Mouse (Mus musculus): ENCODE measurements around the gene Iqcf4. TPM values are rescaled to one million over a fixed set of nuclear protein-coding genes. Genes with fewer than 3 reads are reported as not detected.
"Not testable (repeated sequence)": the region's sequence is repeated elsewhere in the genome, so short reads cannot be mapped to it uniquely, and the experiment has no call there.

The Iqcf4 gene
- polyA plus RNA-seq, 1 experiment from 2014 or later, result not detected

GRCm38 (mm10) chr9:106595402-106595801 lies 24.6 kb upstream of the Iqcf4 start:
- not testable (repeated sequence) for H3K36me3 ChIP-seq (ENCODE audit: control insufficient read depth, insufficient read depth, low read length); DNase-seq (ENCODE audit: low spot score); H3K27ac ChIP-seq (ENCODE audit: low read depth, low read length); H3K4me3 ChIP-seq (ENCODE audit: low read depth, low read length); H3K27me3 ChIP-seq (ENCODE audit: control insufficient read depth, insufficient read depth, low read length); ATAC-seq (ENCODE audit: low FRiP score); H3K9ac ChIP-seq (ENCODE audit: low read depth, low read length); H3K9me3 ChIP-seq (ENCODE audit: control insufficient read depth, low read length); H3K4me1 ChIP-seq (replicated peaks; ENCODE audit: control insufficient read depth, insufficient read depth, low read length); H3K4me2 ChIP-seq (replicated peaks; ENCODE audit: low read depth, low read length)
- 28% methylated on average over 4 of the region's 4 CpGs for WGBS

GRCm38 (mm10) chr9:106592158-106592557 lies 21.4 kb upstream of the Iqcf4 start:
- 89% methylated on average over 5 of the region's 5 CpGs for WGBS
- no peak for DNase-seq (ENCODE audit: low spot score)

GRCm38 (mm10) chr9:106582552-106582951 lies 11.8 kb upstream of the Iqcf4 start:
- no peaks in the 10 kb centered on the region for H3K36me3 ChIP-seq (ENCODE audit: control insufficient read depth, insufficient read depth, low read length)
- WGBS, result 76% methylated on average over 1 of the region's 1 CpGs
- no peak for ATAC-seq (ENCODE audit: low FRiP score)

More at GRCm38 (mm10) chr9:106592158-106592557, 21.4 kb upstream of the Iqcf4 start:
- Histone ChIP-seq H3K4me1 (replicated peaks; ENCODE audit: control insufficient read depth, insufficient read depth, low read length) (no peaks in the 10 kb centered on the region), H3K27ac (ENCODE audit: low read depth, low read length) (no peak overlapping the region), H3K9ac (ENCODE audit: low read depth, low read length) (no peak overlapping the region), H3K4me3 (ENCODE audit: low read depth, low read length) (no peak overlapping the region), H3K4me2 (replicated peaks; ENCODE audit: low read depth, low read length) (no peak overlapping the region), H3K36me3 (ENCODE audit: control insufficient read depth, insufficient read depth, low read length) (no peaks in the 10 kb centered on the region), H3K27me3 (ENCODE audit: control insufficient read depth, insufficient read depth, low read length) (no peaks in the 10 kb centered on the region), H3K9me3 (ENCODE audit: control insufficient read depth, low read length) (no peaks in the 10 kb centered on the region)
- no peak for ATAC-seq (ENCODE audit: low FRiP score)

GRCm38 (mm10) chr9:106580016-106580415 lies 9.2 kb upstream of the Iqcf4 start:
- ATAC-seq (ENCODE audit: low FRiP score), result no peak
- Histone ChIP-seq H3K4me2 (replicated peaks; ENCODE audit: low read depth, low read length) (no peak overlapping the region), H3K4me3 (ENCODE audit: low read depth, low read length) (no peak overlapping the region), H3K4me1 (replicated peaks; ENCODE audit: control insufficient read depth, insufficient read depth, low read length) (no peaks in the 10 kb centered on the region), H3K27ac (ENCODE audit: low read depth, low read length) (no peak overlapping the region), H3K9me3 (ENCODE audit: control insufficient read depth, low read length) (no peaks in the 10 kb centered on the region), H3K9ac (ENCODE audit: low read depth, low read length) (no peak overlapping the region), H3K27me3 (ENCODE audit: control insufficient read depth, insufficient read depth, low read length) (no peaks in the 10 kb centered on the region), H3K36me3 (ENCODE audit: control insufficient read depth, insufficient read depth, low read length) (no peaks in the 10 kb centered on the region)
- DNase-seq (ENCODE audit: low spot score), result no peak
- WGBS, result 87% methylated on average over 7 of the region's 7 CpGs

More at GRCm38 (mm10) chr9:106582552-106582951, 11.8 kb upstream of the Iqcf4 start:
- no peak overlapping the region for H3K9ac ChIP-seq (ENCODE audit: low read depth, low read length)
- no peak overlapping the region for H3K4me2 ChIP-seq (replicated peaks; ENCODE audit: low read depth, low read length)
- H3K4me1 ChIP-seq (replicated peaks; ENCODE audit: control insufficient read depth, insufficient read depth, low read length), result no peaks in the 10 kb centered on the region
- H3K4me3 ChIP-seq (ENCODE audit: low read depth, low read length), result no peak overlapping the region
- no peaks in the 10 kb centered on the region for H3K27me3 ChIP-seq (ENCODE audit: control insufficient read depth, insufficient read depth, low read length)
- no peak overlapping the region for H3K27ac ChIP-seq (ENCODE audit: low read depth, low read length)
- DNase-seq (ENCODE audit: low spot score), result no peak
- H3K9me3 ChIP-seq (ENCODE audit: control insufficient read depth, low read length), result no peaks in the 10 kb centered on the region

GRCm38 (mm10) chr9:106576112-106576511 lies 5.3 kb upstream of the Iqcf4 start:
- H3K9ac ChIP-seq (ENCODE audit: low read depth, low read length), result no peak overlapping the region
- H3K4me3 ChIP-seq (ENCODE audit: low read depth, low read length), result no peak overlapping the region
- H3K9me3 ChIP-seq (ENCODE audit: control insufficient read depth, low read length), result no peaks in the 10 kb centered on the region
- ATAC-seq (ENCODE audit: low FRiP score), result no peak
- no peaks in the 10 kb centered on the region for H3K27me3 ChIP-seq (ENCODE audit: control insufficient read depth, insufficient read depth, low read length)
- 90% methylated on average over 2 of the region's 2 CpGs for WGBS
- no peak for DNase-seq (ENCODE audit: low spot score)
- no peaks in the 10 kb centered on the region for H3K36me3 ChIP-seq (ENCODE audit: control insufficient read depth, insufficient read depth, low read length)
- no peak overlapping the region for H3K4me2 ChIP-seq (replicated peaks; ENCODE audit: low read depth, low read length)
- H3K4me1 ChIP-seq (replicated peaks; ENCODE audit: control insufficient read depth, insufficient read depth, low read length), result no peaks in the 10 kb centered on the region
- no peak overlapping the region for H3K27ac ChIP-seq (ENCODE audit: low read depth, low read length)

- Histone ChIP-seq H3K9ac (ENCODE audit: low read depth, low read length) (no peak overlapping the region), H3K4me3 (ENCODE audit: low read depth, low read length) (no peak overlapping the region), H3K27me3 (ENCODE audit: control insufficient read depth, insufficient read depth, low read length) (no peaks in the 10 kb centered on the region), H3K9me3 (ENCODE audit: control insufficient read depth, low read length) (no peaks in the 10 kb centered on the region), H3K36me3 (ENCODE audit: control insufficient read depth, insufficient read depth, low read length) (no peaks in the 10 kb centered on the region), H3K27ac (ENCODE audit: low read depth, low read length) (no peak overlapping the region), H3K4me2 (replicated peaks; ENCODE audit: low read depth, low read length) (no peak overlapping the region), H3K4me1 (replicated peaks; ENCODE audit: control insufficient read depth, insufficient read depth, low read length) (no peaks in the 10 kb centered on the region)
- no peak for ATAC-seq (ENCODE audit: low FRiP score)
- 93% methylated on average over 5 of the region's 5 CpGs for WGBS
- no peak for DNase-seq (ENCODE audit: low spot score)
Observed at GRCm38 (mm10) chr9:106573366-106573765, 2.6 kb upstream of the Iqcf4 start.

- no peak overlapping the region for H3K4me3 ChIP-seq (ENCODE audit: low read depth, low read length)
- ATAC-seq (ENCODE audit: low FRiP score), result no peak
- 98% methylated on average over 2 of the region's 2 CpGs for WGBS
- H3K9me3 ChIP-seq (ENCODE audit: control insufficient read depth, low read length), result no peaks in the 10 kb centered on the region
- no peaks in the 10 kb centered on the region for H3K27me3 ChIP-seq (ENCODE audit: control insufficient read depth, insufficient read depth, low read length)
- H3K27ac ChIP-seq (ENCODE audit: low read depth, low read length), result no peak overlapping the region
- DNase-seq (ENCODE audit: low spot score), result no peak
- H3K4me1 ChIP-seq (replicated peaks; ENCODE audit: control insufficient read depth, insufficient read depth, low read length), result no peaks in the 10 kb centered on the region
- no peak overlapping the region for H3K9ac ChIP-seq (ENCODE audit: low read depth, low read length)
- no peaks in the 10 kb centered on the region for H3K36me3 ChIP-seq (ENCODE audit: control insufficient read depth, insufficient read depth, low read length)
- no peak overlapping the region for H3K4me2 ChIP-seq (replicated peaks; ENCODE audit: low read depth, low read length)
Observed at GRCm38 (mm10) chr9:106572186-106572585, 1.4 kb upstream of the Iqcf4 start.

GRCm38 (mm10) chr9:106566437-106566836 lies 4.4 kb downstream of the Iqcf4 start:
- ATAC-seq (ENCODE audit: low FRiP score), result no peak
- H3K36me3 ChIP-seq (ENCODE audit: control insufficient read depth, insufficient read depth, low read length), result no peaks in the 10 kb centered on the region
- H3K4me3 ChIP-seq (ENCODE audit: low read depth, low read length), result no peak overlapping the region
- H3K4me1 ChIP-seq (replicated peaks; ENCODE audit: control insufficient read depth, insufficient read depth, low read length), result no peaks in the 10 kb centered on the region
- H3K4me2 ChIP-seq (replicated peaks; ENCODE audit: low read depth, low read length), result no peak overlapping the region
- no peak for DNase-seq (ENCODE audit: low spot score)
- H3K9ac ChIP-seq (ENCODE audit: low read depth, low read length), result no peak overlapping the region
- no peak overlapping the region for H3K27ac ChIP-seq (ENCODE audit: low read depth, low read length)
- no peaks in the 10 kb centered on the region for H3K27me3 ChIP-seq (ENCODE audit: control insufficient read depth, insufficient read depth, low read length)
- 61% methylated on average over 11 of the region's 11 CpGs for WGBS
- H3K9me3 ChIP-seq (ENCODE audit: control insufficient read depth, low read length), result no peaks in the 10 kb centered on the region

- 83% methylated on average over 8 of the region's 8 CpGs for WGBS
- Histone ChIP-seq H3K27ac (ENCODE audit: low read depth, low read length) (no peak overlapping the region), H3K9ac (ENCODE audit: low read depth, low read length) (no peak overlapping the region), H3K4me3 (ENCODE audit: low read depth, low read length) (no peak overlapping the region), H3K9me3 (ENCODE audit: control insufficient read depth, low read length) (no peaks in the 10 kb centered on the region), H3K4me1 (replicated peaks; ENCODE audit: control insufficient read depth, insufficient read depth, low read length) (no peaks in the 10 kb centered on the region), H3K4me2 (replicated peaks; ENCODE audit: low read depth, low read length) (no peak overlapping the region), H3K27me3 (ENCODE audit: control insufficient read depth, insufficient read depth, low read length) (no peaks in the 10 kb centered on the region), H3K36me3 (ENCODE audit: control insufficient read depth, insufficient read depth, low read length) (no peaks in the 10 kb centered on the region)
- DNase-seq (ENCODE audit: low spot score) (no peak), ATAC-seq (ENCODE audit: low FRiP score) (no peak)
Observed at GRCm38 (mm10) chr9:106564025-106564424, 6.8 kb downstream of the Iqcf4 start.

Data from hindbrain, embryonic 11.5 days (tissue).